Mouse (Mus musculus): Measurements from ENCODE around the gene Pcgf6. TPM values are rescaled to one million over a fixed set of nuclear protein-coding genes. Genes with fewer than 3 reads are reported as not detected.

The Pcgf6 gene
- polyA plus RNA-seq, 1 experiment from 2014 or later: 36.4 TPM

DNA sequence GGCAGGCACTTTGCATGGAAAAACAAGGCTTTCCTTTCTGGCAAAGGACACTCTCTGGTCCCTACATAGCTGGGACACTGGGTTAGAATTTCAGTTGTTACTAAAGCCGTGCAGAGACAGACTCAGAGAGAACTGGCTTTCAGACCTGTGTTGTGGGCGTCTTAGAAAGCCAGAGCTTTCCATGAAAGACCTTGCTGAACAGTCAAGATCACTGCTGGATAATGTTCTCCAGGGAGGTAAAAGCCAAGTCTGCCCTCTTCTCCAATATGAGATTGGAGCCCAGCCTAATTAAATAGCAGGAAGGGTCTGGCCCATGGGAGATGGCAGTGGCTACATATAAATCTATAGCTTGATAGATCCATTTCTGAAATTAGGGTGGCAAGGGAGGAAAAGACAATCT lies 32.4 kb downstream of the Pcgf6 start:
- no peak for ATAC-seq (ENCODE audit: low FRiP score, low TSS enrichment)
- Histone ChIP-seq H3K4me1 (ENCODE audit: control insufficient read depth, insufficient read depth, low read length) (peaks cover 9% of the 10 kb centered on the region), H3K27me3 (ENCODE audit: control insufficient read depth, insufficient read depth, low read length) (peaks cover 43% of the 10 kb centered on the region), H3K36me3 (ENCODE audit: control insufficient read depth, insufficient read depth, low read length) (no peaks in the 10 kb centered on the region), H3K9ac (ENCODE audit: low read depth, low read length) (no peak overlapping the region), H3K4me2 (replicated peaks; ENCODE audit: low read depth, low read length) (no peak overlapping the region), H3K9me3 (ENCODE audit: control insufficient read depth, low read length) (no peaks in the 10 kb centered on the region), H3K4me3 (ENCODE audit: low read length) (no peak overlapping the region), H3K27ac (ENCODE audit: low read depth, low read length) (no peak overlapping the region)
- WGBS: 27% methylated on average over 2 of the region's 2 CpGs

GRCm38 (mm10) chr19:47017831-47018230 lies 32.9 kb downstream of the Pcgf6 start:
- Histone ChIP-seq H3K9ac (ENCODE audit: low read depth, low read length) (no peak overlapping the region), H3K4me2 (replicated peaks; ENCODE audit: low read depth, low read length) (no peak overlapping the region), H3K9me3 (ENCODE audit: control insufficient read depth, low read length) (no peaks in the 10 kb centered on the region), H3K27me3 (ENCODE audit: control insufficient read depth, insufficient read depth, low read length) (peaks cover 48% of the 10 kb centered on the region), H3K4me3 (ENCODE audit: low read length) (no peak overlapping the region), H3K27ac (ENCODE audit: low read depth, low read length) (no peak overlapping the region), H3K36me3 (ENCODE audit: control insufficient read depth, insufficient read depth, low read length) (no peaks in the 10 kb centered on the region), H3K4me1 (ENCODE audit: control insufficient read depth, insufficient read depth, low read length) (peaks cover 9% of the 10 kb centered on the region)
- 5% methylated on average over 3 of the region's 3 CpGs for WGBS
- no peak for ATAC-seq (ENCODE audit: low FRiP score, low TSS enrichment)

DNA sequence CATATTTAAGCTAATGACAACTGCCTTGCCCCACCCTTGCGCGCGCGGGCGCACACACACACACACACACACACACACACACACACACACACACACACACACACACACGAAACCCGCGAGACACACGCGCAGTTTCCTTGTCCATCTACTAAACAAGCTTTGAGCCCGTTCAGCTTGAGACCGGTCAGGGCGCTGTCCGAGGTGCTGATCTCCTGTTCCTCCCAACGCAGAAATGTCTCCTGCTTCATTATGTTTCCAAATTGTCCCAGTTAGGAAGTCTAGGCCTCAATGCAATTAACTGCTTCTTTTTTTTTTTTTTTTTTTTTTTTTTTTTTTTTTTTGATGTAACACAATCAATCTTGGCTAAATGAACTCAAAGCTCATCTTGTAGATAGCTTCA lies 34.2 kb downstream of the Pcgf6 start:
- H3K27me3 ChIP-seq (ENCODE audit: control insufficient read depth, insufficient read depth, low read length): peaks cover 53% of the 10 kb centered on the region

DNA sequence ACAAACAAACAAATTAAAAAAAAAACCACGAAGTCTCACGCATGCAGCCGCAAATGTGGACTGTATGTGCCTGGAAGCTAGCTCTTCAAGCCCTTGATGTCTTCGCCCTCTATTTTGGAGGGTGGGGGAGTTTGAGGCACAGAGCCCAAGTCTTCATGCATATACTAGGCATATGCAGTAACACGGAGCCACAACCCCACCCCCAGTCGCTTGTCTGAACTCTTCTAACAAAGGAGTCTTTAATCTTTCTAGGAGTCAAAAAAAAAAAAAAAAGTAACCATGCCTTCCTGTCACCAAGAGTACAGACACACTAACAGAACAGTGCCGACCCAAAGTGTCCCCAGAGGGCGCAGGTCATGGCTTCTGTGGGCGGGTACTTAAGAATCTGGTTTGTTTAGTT lies 34.7 kb downstream of the Pcgf6 start:
- Histone ChIP-seq H3K4me3 (ENCODE audit: low read length) (no peak overlapping the region), H3K9ac (ENCODE audit: low read depth, low read length) (no peak overlapping the region), H3K9me3 (ENCODE audit: control insufficient read depth, low read length) (no peaks in the 10 kb centered on the region), H3K36me3 (ENCODE audit: control insufficient read depth, insufficient read depth, low read length) (no peaks in the 10 kb centered on the region), H3K27ac (ENCODE audit: low read depth, low read length) (no peak overlapping the region), H3K4me1 (ENCODE audit: control insufficient read depth, insufficient read depth, low read length) (peaks cover 9% of the 10 kb centered on the region), H3K4me2 (replicated peaks; ENCODE audit: low read depth, low read length) (no peak overlapping the region), H3K27me3 (ENCODE audit: control insufficient read depth, insufficient read depth, low read length) (peaks cover 53% of the 10 kb centered on the region)
- 6% methylated on average over 9 of the region's 9 CpGs for WGBS
- no peak for ATAC-seq (ENCODE audit: low FRiP score, low TSS enrichment)

More for the DNA sequence above, 34.2 kb downstream of the Pcgf6 start:
- under 1% methylated on average over 15 of the region's 15 CpGs for WGBS
- H3K4me2 ChIP-seq (replicated peaks; ENCODE audit: low read depth, low read length): no peak overlapping the region
- no peak overlapping the region for H3K9ac ChIP-seq (ENCODE audit: low read depth, low read length)
- peaks cover 9% of the 10 kb centered on the region for H3K4me1 ChIP-seq (ENCODE audit: control insufficient read depth, insufficient read depth, low read length)
- H3K27ac ChIP-seq (ENCODE audit: low read depth, low read length): no peak overlapping the region
- H3K4me3 ChIP-seq (ENCODE audit: low read length): no peak overlapping the region
- no peaks in the 10 kb centered on the region for H3K9me3 ChIP-seq (ENCODE audit: control insufficient read depth, low read length)
- ATAC-seq (ENCODE audit: low FRiP score, low TSS enrichment): no peak
- H3K36me3 ChIP-seq (ENCODE audit: control insufficient read depth, insufficient read depth, low read length): no peaks in the 10 kb centered on the region

DNA sequence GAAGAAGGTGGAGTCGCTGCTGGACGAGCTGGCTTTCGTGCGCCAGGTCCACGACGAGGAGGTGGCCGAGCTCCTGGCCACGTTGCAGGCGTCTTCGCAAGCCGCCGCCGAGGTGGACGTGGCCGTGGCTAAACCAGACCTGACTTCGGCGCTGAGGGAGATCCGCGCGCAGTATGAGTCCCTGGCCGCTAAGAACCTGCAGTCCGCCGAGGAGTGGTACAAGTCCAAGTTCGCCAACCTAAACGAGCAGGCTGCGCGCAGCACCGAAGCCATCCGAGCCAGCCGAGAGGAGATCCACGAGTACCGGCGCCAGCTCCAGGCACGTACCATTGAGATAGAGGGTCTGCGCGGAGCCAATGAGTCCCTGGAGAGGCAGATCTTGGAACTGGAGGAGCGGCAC lies 35.3 kb downstream of the Pcgf6 start:
- H3K27ac ChIP-seq (ENCODE audit: low read depth, low read length): no peak overlapping the region
- peak overlapping the region; percentile 68 for H3K4me2 ChIP-seq (replicated peaks; ENCODE audit: low read depth, low read length)
- H3K4me3 ChIP-seq (ENCODE audit: low read length): peak overlapping the region; percentile 43
- peaks cover 9% of the 10 kb centered on the region for H3K4me1 ChIP-seq (ENCODE audit: control insufficient read depth, insufficient read depth, low read length)
- H3K9ac ChIP-seq (ENCODE audit: low read depth, low read length): no peak overlapping the region
- no peaks in the 10 kb centered on the region for H3K9me3 ChIP-seq (ENCODE audit: control insufficient read depth, low read length)
- H3K27me3 ChIP-seq (ENCODE audit: control insufficient read depth, insufficient read depth, low read length): peaks cover 53% of the 10 kb centered on the region
- 1% methylated on average over 37 of the region's 37 CpGs for WGBS
- H3K36me3 ChIP-seq (ENCODE audit: control insufficient read depth, insufficient read depth, low read length): no peaks in the 10 kb centered on the region
- ATAC-seq (ENCODE audit: low FRiP score, low TSS enrichment): 0 out of 2 replicates have a peak, but pooled peaks have one; percentile 26

DNA sequence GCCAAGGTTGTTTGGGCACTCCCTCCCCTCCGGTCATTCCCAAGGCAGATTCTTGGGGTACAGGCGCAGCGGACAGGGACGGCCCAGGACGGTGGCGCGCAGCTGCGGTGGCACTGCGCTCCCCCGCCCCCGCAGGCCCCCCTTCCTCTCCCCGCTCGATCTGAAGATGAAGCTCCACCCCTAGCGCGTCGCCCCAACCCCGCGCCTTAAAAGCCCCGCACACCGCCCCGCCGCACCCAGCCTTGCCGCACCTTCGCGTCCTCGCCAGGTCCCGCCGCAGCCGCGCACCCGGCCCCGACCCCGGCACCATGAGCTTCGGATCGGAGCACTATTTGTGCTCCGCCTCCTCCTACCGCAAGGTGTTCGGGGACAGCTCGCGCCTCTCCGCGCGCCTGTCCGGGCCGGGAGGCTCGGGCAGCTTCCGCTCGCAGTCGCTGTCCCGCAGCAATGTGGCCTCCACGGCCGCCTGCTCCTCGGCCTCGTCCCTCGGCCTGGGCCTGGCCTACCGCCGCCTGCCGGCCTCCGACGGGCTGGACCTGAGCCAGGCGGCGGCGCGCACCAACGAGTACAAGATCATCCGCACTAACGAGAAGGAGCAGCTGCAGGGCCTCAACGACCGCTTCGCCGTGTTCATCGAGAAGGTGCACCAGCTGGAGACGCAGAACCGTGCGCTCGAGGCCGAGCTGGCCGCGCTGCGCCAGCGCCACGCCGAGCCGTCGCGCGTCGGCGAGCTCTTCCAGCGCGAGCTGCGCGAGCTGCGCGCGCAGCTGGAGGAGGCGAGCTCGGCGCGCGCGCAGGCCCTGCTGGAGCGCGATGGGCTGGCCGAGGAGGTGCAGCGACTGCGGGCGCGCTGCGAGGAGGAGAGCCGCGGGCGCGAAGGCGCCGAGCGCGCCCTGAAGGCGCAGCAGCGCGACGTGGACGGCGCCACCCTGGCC lies 36.0 kb downstream of the Pcgf6 start, which contains the start of the genes Ina and Nt5c2:
Gene Ina, plus strand, starts transcription at position 252 of the 935 bp plus-strand sequence.
Gene Nt5c2, minus strand, starts transcription at position 707 of the 935 bp plus-strand sequence.
- Histone ChIP-seq H3K36me3 (ENCODE audit: control insufficient read depth, insufficient read depth, low read length) (no peaks in the 10 kb centered on the region), H3K27ac (ENCODE audit: low read depth, low read length) (no peak within 1 kb of the TSS), H3K27me3 (ENCODE audit: control insufficient read depth, insufficient read depth, low read length) (peaks cover 53% of the 10 kb centered on the region), H3K9me3 (ENCODE audit: control insufficient read depth, low read length) (no peaks in the 10 kb centered on the region), H3K9ac (ENCODE audit: low read depth, low read length) (0 out of 2 replicates have a peak within 1 kb of the TSS, but pooled peaks have one; percentile 2), H3K4me3 (ENCODE audit: low read length) (peak within 1 kb of the TSS; percentile 43), H3K4me1 (ENCODE audit: control insufficient read depth, insufficient read depth, low read length) (peaks cover 9% of the 10 kb centered on the region), H3K4me2 (replicated peaks; ENCODE audit: low read depth, low read length) (peak within 1 kb of the TSS; percentile 68)
- peak; percentile 77 for ATAC-seq (ENCODE audit: low FRiP score, low TSS enrichment)
- under 1% methylated on average over 116 of the region's 124 CpGs for WGBS

GRCm38 (mm10) chr19:47014159-47014446 lies 36.6 kb downstream of the Pcgf6 start:
- Histone ChIP-seq H3K9ac (ENCODE audit: low read depth, low read length) (0 out of 2 replicates have a peak overlapping the region, but pooled peaks have one; percentile 2), H3K27me3 (ENCODE audit: control insufficient read depth, insufficient read depth, low read length) (peaks cover 53% of the 10 kb centered on the region), H3K4me3 (ENCODE audit: low read length) (peak overlapping the region; percentile 43), H3K36me3 (ENCODE audit: control insufficient read depth, insufficient read depth, low read length) (no peaks in the 10 kb centered on the region), H3K9me3 (ENCODE audit: control insufficient read depth, low read length) (no peaks in the 10 kb centered on the region), H3K27ac (ENCODE audit: low read depth, low read length) (no peak overlapping the region), H3K4me2 (replicated peaks; ENCODE audit: low read depth, low read length) (peak overlapping the region; percentile 68), H3K4me1 (ENCODE audit: control insufficient read depth, insufficient read depth, low read length) (peaks cover 9% of the 10 kb centered on the region)
- WGBS: under 1% methylated on average over 11 of the region's 11 CpGs
- ATAC-seq (ENCODE audit: low FRiP score, low TSS enrichment): no peak

GRCm38 (mm10) chr19:47013340-47014158 lies 37.2 kb downstream of the Pcgf6 start:
- Histone ChIP-seq H3K27me3 (ENCODE audit: control insufficient read depth, insufficient read depth, low read length) (peaks cover 53% of the 10 kb centered on the region), H3K4me2 (replicated peaks; ENCODE audit: low read depth, low read length) (no peak overlapping the region; the same call in 1 of the 2 replicates), H3K4me1 (ENCODE audit: control insufficient read depth, insufficient read depth, low read length) (peaks cover 9% of the 10 kb centered on the region), H3K4me3 (ENCODE audit: low read length) (no peak overlapping the region), H3K27ac (ENCODE audit: low read depth, low read length) (no peak overlapping the region), H3K9me3 (ENCODE audit: control insufficient read depth, low read length) (no peaks in the 10 kb centered on the region), H3K36me3 (ENCODE audit: control insufficient read depth, insufficient read depth, low read length) (no peaks in the 10 kb centered on the region), H3K9ac (ENCODE audit: low read depth, low read length) (no peak overlapping the region)
- ATAC-seq (ENCODE audit: low FRiP score, low TSS enrichment): no peak
- WGBS: 16% methylated on average over 20 of the region's 20 CpGs

Data from kidney, embryonic 14.5 days (tissue).